Mouse (Mus musculus): Measurements from ENCODE around the gene Col13a1. TPM values are rescaled to one million over a fixed set of nuclear protein-coding genes. Genes with fewer than 3 reads are reported as not detected.
A peak's percentile ranks its signal among the peaks of the same experiment; 100 is the strongest.

Col13a1 gene
- polyA plus RNA-seq, 1 experiment from 2014 or later: 6.0 TPM

GRCm38 (mm10) chr10:61906226-61906625 lies 72.7 kb downstream of the Col13a1 start:
- ATAC-seq (replicated peaks; ENCODE audit: low FRiP score, low TSS enrichment, low read depth): no peak; the same call in 1 of the 2 replicates
- DNase-seq (ENCODE audit: low spot score): no peak
- Histone ChIP-seq H3K4me1 (replicated peaks; ENCODE audit: control insufficient read depth, insufficient read depth, low read length) (peaks cover 28% of the 10 kb centered on the region), H3K27me3 (replicated peaks; ENCODE audit: control insufficient read depth, insufficient read depth, low read length) (0 out of 2 replicates have a peak, but pooled peaks cover 3% of the 10 kb centered on the region), H3K27ac (ENCODE audit: low read depth) (0 out of 2 replicates have a peak overlapping the region, but pooled peaks have one; percentile 67), H3K9me3 (ENCODE audit: control insufficient read depth, low read length) (0 out of 2 replicates have a peak, but pooled peaks cover 3% of the 10 kb centered on the region), H3K36me3 (ENCODE audit: control insufficient read depth, insufficient read depth, low read length) (no peaks in the 10 kb centered on the region), H3K4me3 (ENCODE audit: low read depth, low read length) (no peak overlapping the region), H3K4me2 (ENCODE audit: low read length) (no peak overlapping the region), H3K9ac (ENCODE audit: low read length) (no peak overlapping the region)
- WGBS: 28% methylated on average over 5 of the region's 5 CpGs

- Histone ChIP-seq H3K4me1 (replicated peaks; ENCODE audit: control insufficient read depth, insufficient read depth, low read length) (peaks cover 28% of the 10 kb centered on the region), H3K36me3 (ENCODE audit: control insufficient read depth, insufficient read depth, low read length) (no peaks in the 10 kb centered on the region), H3K27me3 (replicated peaks; ENCODE audit: control insufficient read depth, insufficient read depth, low read length) (0 out of 2 replicates have a peak, but pooled peaks cover 3% of the 10 kb centered on the region), H3K9me3 (ENCODE audit: control insufficient read depth, low read length) (0 out of 2 replicates have a peak, but pooled peaks cover 3% of the 10 kb centered on the region), H3K27ac (ENCODE audit: low read depth) (peak overlapping the region; percentile 82), H3K4me3 (ENCODE audit: low read depth, low read length) (no peak overlapping the region), H3K4me2 (ENCODE audit: low read length) (peak overlapping the region; percentile 20; the same call in 1 of the 2 replicates), H3K9ac (ENCODE audit: low read length) (no peak overlapping the region)
- DNase-seq (ENCODE audit: low spot score) (no peak), ATAC-seq (replicated peaks; ENCODE audit: low FRiP score, low TSS enrichment, low read depth) (peak; percentile 57; the same call in 1 of the 2 replicates)
- WGBS: 30% methylated on average over 8 of the region's 8 CpGs
Measured at GRCm38 (mm10) chr10:61905308-61905707, 73.6 kb downstream of the Col13a1 start.

GRCm38 (mm10) chr10:61898116-61898515 lies 80.8 kb downstream of the Col13a1 start:
- H3K4me1 ChIP-seq (replicated peaks; ENCODE audit: control insufficient read depth, insufficient read depth, low read length): peaks cover 9% of the 10 kb centered on the region; the same call in 1 of the 2 replicates
- 60% methylated on average over 6 of the region's 6 CpGs for WGBS
- no peaks in the 10 kb centered on the region for H3K36me3 ChIP-seq (ENCODE audit: control insufficient read depth, insufficient read depth, low read length)
- ATAC-seq (replicated peaks; ENCODE audit: low FRiP score, low TSS enrichment, low read depth) (no peak), DNase-seq (ENCODE audit: low spot score) (no peak)
- no peak overlapping the region for H3K27ac ChIP-seq (ENCODE audit: low read depth)
- no peaks in the 10 kb centered on the region for H3K9me3 ChIP-seq (ENCODE audit: control insufficient read depth, low read length)
- no peak overlapping the region for H3K4me2 ChIP-seq (ENCODE audit: low read length)
- no peak overlapping the region for H3K9ac ChIP-seq (ENCODE audit: low read length)
- no peaks in the 10 kb centered on the region for H3K27me3 ChIP-seq (replicated peaks; ENCODE audit: control insufficient read depth, insufficient read depth, low read length)
- no peak overlapping the region for H3K4me3 ChIP-seq (ENCODE audit: low read depth, low read length)

GRCm38 (mm10) chr10:61894564-61894963 lies 84.3 kb downstream of the Col13a1 start:
- no peak overlapping the region for H3K4me2 ChIP-seq (ENCODE audit: low read length)
- no peak overlapping the region for H3K9ac ChIP-seq (ENCODE audit: low read length)
- H3K4me1 ChIP-seq (replicated peaks; ENCODE audit: control insufficient read depth, insufficient read depth, low read length): peaks cover 5% of the 10 kb centered on the region
- ATAC-seq (replicated peaks; ENCODE audit: low FRiP score, low TSS enrichment, low read depth): no peak
- H3K27me3 ChIP-seq (replicated peaks; ENCODE audit: control insufficient read depth, insufficient read depth, low read length): no peaks in the 10 kb centered on the region
- no peaks in the 10 kb centered on the region for H3K36me3 ChIP-seq (ENCODE audit: control insufficient read depth, insufficient read depth, low read length)
- no peak overlapping the region for H3K27ac ChIP-seq (ENCODE audit: low read depth)
- H3K9me3 ChIP-seq (ENCODE audit: control insufficient read depth, low read length): no peaks in the 10 kb centered on the region
- 90% methylated on average over 5 of the region's 5 CpGs for WGBS
- H3K4me3 ChIP-seq (ENCODE audit: low read depth, low read length): no peak overlapping the region
- no peak for DNase-seq (ENCODE audit: low spot score)

GRCm38 (mm10) chr10:61891138-61891537 lies 87.8 kb downstream of the Col13a1 start:
- no peak overlapping the region for H3K9ac ChIP-seq (ENCODE audit: low read length)
- no peak for ATAC-seq (replicated peaks; ENCODE audit: low FRiP score, low TSS enrichment, low read depth)
- no peaks in the 10 kb centered on the region for H3K9me3 ChIP-seq (ENCODE audit: control insufficient read depth, low read length)
- WGBS: 67% methylated on average over 9 of the region's 9 CpGs
- peaks cover 5% of the 10 kb centered on the region for H3K4me1 ChIP-seq (replicated peaks; ENCODE audit: control insufficient read depth, insufficient read depth, low read length)
- no peak for DNase-seq (ENCODE audit: low spot score)
- H3K4me2 ChIP-seq (ENCODE audit: low read length): no peak overlapping the region
- H3K4me3 ChIP-seq (ENCODE audit: low read depth, low read length): no peak overlapping the region
- H3K36me3 ChIP-seq (ENCODE audit: control insufficient read depth, insufficient read depth, low read length): no peaks in the 10 kb centered on the region
- no peaks in the 10 kb centered on the region for H3K27me3 ChIP-seq (replicated peaks; ENCODE audit: control insufficient read depth, insufficient read depth, low read length)
- no peak overlapping the region for H3K27ac ChIP-seq (ENCODE audit: low read depth)

GRCm38 (mm10) chr10:61890294-61890693 lies 88.6 kb downstream of the Col13a1 start:
- H3K9ac ChIP-seq (ENCODE audit: low read length): no peak overlapping the region
- ATAC-seq (replicated peaks; ENCODE audit: low FRiP score, low TSS enrichment, low read depth) (no peak), DNase-seq (ENCODE audit: low spot score) (no peak)
- peaks cover 5% of the 10 kb centered on the region for H3K4me1 ChIP-seq (replicated peaks; ENCODE audit: control insufficient read depth, insufficient read depth, low read length)
- H3K4me2 ChIP-seq (ENCODE audit: low read length): no peak overlapping the region
- 92% methylated on average over 10 of the region's 10 CpGs for WGBS
- no peaks in the 10 kb centered on the region for H3K9me3 ChIP-seq (ENCODE audit: control insufficient read depth, low read length)
- H3K27ac ChIP-seq (ENCODE audit: low read depth): no peak overlapping the region
- no peaks in the 10 kb centered on the region for H3K27me3 ChIP-seq (replicated peaks; ENCODE audit: control insufficient read depth, insufficient read depth, low read length)
- no peak overlapping the region for H3K4me3 ChIP-seq (ENCODE audit: low read depth, low read length)
- H3K36me3 ChIP-seq (ENCODE audit: control insufficient read depth, insufficient read depth, low read length): no peaks in the 10 kb centered on the region

GRCm38 (mm10) chr10:61879427-61879826 lies 99.5 kb downstream of the Col13a1 start:
- H3K9me3 ChIP-seq (ENCODE audit: control insufficient read depth, low read length): no peaks in the 10 kb centered on the region
- 0 out of 2 replicates have a peak overlapping the region, but pooled peaks have one; percentile 2 for H3K4me2 ChIP-seq (ENCODE audit: low read length)
- no peaks in the 10 kb centered on the region for H3K27me3 ChIP-seq (replicated peaks; ENCODE audit: control insufficient read depth, insufficient read depth, low read length)
- ATAC-seq (replicated peaks; ENCODE audit: low FRiP score, low TSS enrichment, low read depth) (no peak), DNase-seq (ENCODE audit: low spot score) (peak; percentile 60)
- 0 out of 2 replicates have a peak overlapping the region, but pooled peaks have one; percentile 11 for H3K27ac ChIP-seq (ENCODE audit: low read depth)
- no peaks in the 10 kb centered on the region for H3K36me3 ChIP-seq (ENCODE audit: control insufficient read depth, insufficient read depth, low read length)
- H3K4me3 ChIP-seq (ENCODE audit: low read depth, low read length): no peak overlapping the region
- 6% methylated on average over 4 of the region's 4 CpGs for WGBS
- peaks cover 15% of the 10 kb centered on the region for H3K4me1 ChIP-seq (replicated peaks; ENCODE audit: control insufficient read depth, insufficient read depth, low read length)
- no peak overlapping the region for H3K9ac ChIP-seq (ENCODE audit: low read length)

GRCm38 (mm10) chr10:61877787-61878186 lies 101.1 kb downstream of the Col13a1 start:
- no peak overlapping the region for H3K4me3 ChIP-seq (ENCODE audit: low read depth, low read length)
- H3K4me2 ChIP-seq (ENCODE audit: low read length): no peak overlapping the region
- no peak overlapping the region for H3K9ac ChIP-seq (ENCODE audit: low read length)
- ATAC-seq (replicated peaks; ENCODE audit: low FRiP score, low TSS enrichment, low read depth): 0 out of 2 replicates have a peak, but pooled peaks have one; percentile 22
- no peaks in the 10 kb centered on the region for H3K36me3 ChIP-seq (ENCODE audit: control insufficient read depth, insufficient read depth, low read length)
- 9% methylated on average over 6 of the region's 6 CpGs for whole genome bisulfite sequencing
- H3K9me3 ChIP-seq (ENCODE audit: control insufficient read depth, low read length): no peaks in the 10 kb centered on the region
- no peaks in the 10 kb centered on the region for H3K27me3 ChIP-seq (replicated peaks; ENCODE audit: control insufficient read depth, insufficient read depth, low read length)
- DNase-seq (ENCODE audit: low spot score): peak; percentile 94
- H3K4me1 ChIP-seq (replicated peaks; ENCODE audit: control insufficient read depth, insufficient read depth, low read length): peaks cover 27% of the 10 kb centered on the region
- 0 out of 2 replicates have a peak overlapping the region, but pooled peaks have one; percentile 11 for H3K27ac ChIP-seq (ENCODE audit: low read depth)

GRCm38 (mm10) chr10:61869796-61870195 lies 109.1 kb downstream of the Col13a1 start:
- H3K27me3 ChIP-seq (replicated peaks; ENCODE audit: control insufficient read depth, insufficient read depth, low read length): no peaks in the 10 kb centered on the region
- H3K4me1 ChIP-seq (replicated peaks; ENCODE audit: control insufficient read depth, insufficient read depth, low read length): peaks cover 20% of the 10 kb centered on the region
- 90% methylated on average over 3 of the region's 3 CpGs for WGBS
- H3K9ac ChIP-seq (ENCODE audit: low read length): no peak overlapping the region
- no peaks in the 10 kb centered on the region for H3K36me3 ChIP-seq (ENCODE audit: control insufficient read depth, insufficient read depth, low read length)
- DNase-seq (ENCODE audit: low spot score): no peak
- H3K4me2 ChIP-seq (ENCODE audit: low read length): no peak overlapping the region
- H3K9me3 ChIP-seq (ENCODE audit: control insufficient read depth, low read length): no peaks in the 10 kb centered on the region
- no peak overlapping the region for H3K27ac ChIP-seq (ENCODE audit: low read depth)
- ATAC-seq (replicated peaks; ENCODE audit: low FRiP score, low TSS enrichment, low read depth): no peak
- H3K4me3 ChIP-seq (ENCODE audit: low read depth, low read length): no peak overlapping the region

Measured in intestine, embryonic 14.5 days (tissue).